Mouse (Mus musculus): ENCODE data around the gene Mbtps1.

Mbtps1 gene

GRCm38 (mm10) chr8:119557821-119558602 is 523 bp downstream of the Mbtps1 start:
- DNase-seq, result peak; percentile 90 to 91

DNA sequence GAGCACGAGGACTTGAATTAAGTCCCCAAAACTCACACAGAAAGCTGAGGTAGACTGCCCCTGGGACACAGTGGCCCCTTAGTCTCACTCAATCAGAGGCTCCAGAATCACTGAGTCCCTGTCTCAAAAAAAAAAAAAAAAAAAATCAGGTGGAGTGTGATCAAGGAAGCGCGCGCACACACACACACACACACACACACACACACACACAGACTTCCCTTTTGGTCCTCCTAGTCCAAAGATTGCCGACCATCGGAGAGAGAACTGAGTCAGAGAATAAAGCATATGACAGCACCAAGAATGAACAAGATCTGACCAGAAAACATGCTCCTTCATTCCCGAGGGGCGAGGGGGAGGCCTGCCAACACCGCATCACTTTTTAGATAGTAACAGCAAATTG is 1.4 kb downstream of the Mbtps1 start:
- peak; percentile 24 to 31 for DNase-seq

GRCm38 (mm10) chr8:119555861-119556260 is 2.7 kb downstream of the Mbtps1 start:
- DNase-seq, result no peak

GRCm38 (mm10) chr8:119552967-119553366 is 5.6 kb downstream of the Mbtps1 start:
- DNase-seq, result no peak

DNA sequence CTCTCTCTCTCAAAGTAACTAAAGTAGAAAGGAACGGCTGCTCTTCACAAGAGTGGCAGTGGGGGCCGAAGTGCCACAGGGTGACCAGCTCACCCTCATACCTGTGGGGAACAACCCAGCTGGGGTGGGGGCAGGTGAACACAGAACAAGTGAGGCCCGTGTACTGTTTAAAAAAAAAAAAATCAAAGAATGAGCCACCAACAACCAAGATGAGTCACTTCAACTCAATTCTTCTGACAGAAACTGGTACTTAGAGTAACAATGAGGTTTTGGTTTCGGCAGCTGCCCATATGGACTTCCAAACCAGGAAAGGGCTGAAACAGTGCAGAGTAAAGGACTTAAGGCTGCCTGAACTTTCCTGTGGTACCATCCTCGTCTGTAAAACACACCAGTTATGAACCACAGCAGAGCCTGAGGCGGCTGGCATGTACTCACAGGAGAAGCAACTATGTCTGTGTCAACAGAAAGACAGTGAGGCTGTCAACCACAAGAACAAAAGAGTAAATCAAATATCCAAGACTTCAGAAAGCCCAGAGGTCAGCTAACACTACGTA is 9.9 kb downstream of the Mbtps1 start:
- no peak for DNase-seq

GRCm38 (mm10) chr8:119547019-119547691 is 11.4 kb downstream of the Mbtps1 start:
- DNase-seq, result no peak

DNA sequence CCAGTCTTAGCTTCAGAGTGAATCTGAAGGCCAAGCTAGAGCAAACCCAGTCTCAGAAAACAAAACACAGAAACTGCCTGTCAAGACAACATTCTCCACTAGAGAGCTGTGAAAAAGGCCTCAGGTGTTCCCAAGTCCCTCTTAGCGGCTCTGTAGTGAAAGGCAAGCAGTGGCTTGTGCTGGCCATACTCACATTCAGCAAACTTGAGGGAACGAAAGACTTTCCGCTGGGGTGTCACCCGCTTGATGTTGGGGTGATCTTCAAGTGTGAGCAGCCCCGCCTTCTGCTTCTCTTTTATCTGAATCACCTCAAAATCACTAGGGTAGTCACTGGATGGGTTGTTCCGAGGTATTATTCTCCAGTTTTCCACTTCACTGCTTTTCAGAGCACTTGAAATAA is 12.7 kb downstream of the Mbtps1 start:
- no peak for DNase-seq

DNA sequence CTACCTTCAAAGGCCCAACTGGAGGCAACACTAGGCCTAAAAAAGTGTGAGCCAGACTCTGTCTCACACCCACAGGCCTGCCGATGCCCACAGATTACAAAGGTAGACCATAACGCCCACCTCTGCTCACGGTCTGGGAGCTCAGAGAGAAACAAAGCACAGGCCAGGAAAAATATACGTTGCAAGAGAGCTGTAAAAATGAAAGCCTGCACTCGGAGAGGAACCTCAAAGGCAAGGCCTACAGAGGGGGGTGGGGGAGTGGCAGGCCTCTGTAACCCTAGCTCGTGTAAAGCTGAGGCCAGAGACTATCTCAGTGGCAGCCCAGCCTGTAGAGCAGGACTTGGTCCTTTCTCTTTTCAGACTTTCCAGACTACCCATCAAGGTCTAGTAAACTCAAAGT is 13.4 kb downstream of the Mbtps1 start:
- DNase-seq, result no peak

DNA sequence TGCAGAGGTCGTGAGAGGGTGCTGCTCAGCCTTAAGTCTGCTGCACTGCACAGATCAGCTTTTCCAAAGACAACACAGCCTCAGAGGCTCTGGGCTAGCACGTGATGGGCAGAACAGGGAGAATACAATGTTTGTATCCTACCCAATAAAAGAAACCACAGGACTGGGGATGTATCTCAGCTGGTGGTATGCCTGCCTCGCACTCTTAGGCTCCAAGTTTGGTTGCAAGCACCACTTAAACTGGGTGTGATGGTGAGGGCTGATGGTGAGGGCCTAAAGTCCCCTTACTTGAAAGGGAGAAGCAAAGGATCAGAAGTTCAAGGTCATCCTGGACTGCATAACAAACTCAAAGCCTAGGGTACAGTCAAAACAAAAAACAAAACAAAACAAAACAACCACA is 13.9 kb downstream of the Mbtps1 start:
- no peak for DNase-seq

DNA sequence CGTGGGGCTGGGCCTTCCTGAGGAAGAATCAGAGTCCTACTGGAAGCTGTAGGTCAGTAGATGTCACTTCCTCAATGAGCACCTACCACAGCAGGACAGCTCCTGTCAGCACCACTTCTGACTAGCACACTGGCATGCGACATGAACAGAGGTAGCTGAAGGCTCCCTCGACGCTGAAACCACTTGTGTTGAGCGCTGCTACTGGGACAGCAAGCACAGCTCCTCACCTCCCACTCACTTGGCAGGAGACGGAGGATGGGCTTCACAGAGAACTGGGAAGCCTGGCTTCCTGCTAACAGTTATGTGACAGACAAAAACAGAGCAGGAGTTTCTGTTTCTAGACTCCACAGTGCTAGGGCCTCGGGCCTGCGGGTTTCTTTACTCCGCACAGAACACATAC is 26.6 kb downstream of the Mbtps1 start:
- DNase-seq, result no peak

- no peak for DNase-seq
These were observed 27.1 kb downstream of the Mbtps1 start for GRCm38 (mm10) chr8:119531397-119531796.

DNA sequence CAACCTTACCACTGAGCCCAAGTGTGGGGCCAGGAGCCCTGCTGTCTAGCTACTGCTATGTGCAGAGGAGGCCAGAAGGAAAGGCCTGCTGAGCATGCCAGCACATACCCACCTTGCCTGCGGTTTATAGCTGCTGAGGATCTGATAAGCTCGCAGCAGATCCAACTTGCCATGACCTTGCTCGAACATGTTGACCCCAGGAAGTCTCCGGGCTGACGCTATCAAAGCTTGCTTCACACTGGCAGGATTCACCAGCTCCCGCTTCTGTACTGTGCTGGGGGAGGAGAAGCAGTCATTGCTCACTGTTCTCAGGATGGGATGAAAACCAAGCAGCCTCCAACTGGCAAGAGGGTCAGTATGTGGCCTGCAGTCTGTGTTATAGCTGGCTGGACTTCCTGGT is 27.6 kb downstream of the Mbtps1 start:
- no peak for DNase-seq

- no peak for DNase-seq
These were observed 29.8 kb downstream of the Mbtps1 start for GRCm38 (mm10) chr8:119528762-119529161.

DNA sequence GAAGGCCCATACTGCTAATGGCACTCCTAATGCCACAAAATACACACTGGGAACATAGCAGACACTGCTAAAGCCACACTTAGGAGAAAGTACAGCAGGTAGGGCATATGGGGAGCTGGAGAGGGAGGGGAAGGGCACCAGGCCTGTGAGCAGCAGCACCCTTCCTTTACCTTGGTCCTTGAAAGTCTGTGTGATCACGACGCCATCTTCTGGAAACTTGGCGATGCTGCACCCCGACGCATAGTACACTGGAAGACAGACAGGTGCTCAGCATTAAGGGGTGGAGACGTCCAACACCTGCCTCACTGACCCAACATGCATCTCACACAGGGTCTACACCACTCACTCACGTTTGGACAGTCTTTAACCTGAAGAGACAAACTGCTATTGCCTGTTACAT is 38.4 kb downstream of the Mbtps1 start:
- DNase-seq, result peak; percentile 42 to 52

- DNase-seq, result peak; percentile 48
These were observed 41.9 kb downstream of the Mbtps1 start for GRCm38 (mm10) chr8:119516674-119517073.

DNA sequence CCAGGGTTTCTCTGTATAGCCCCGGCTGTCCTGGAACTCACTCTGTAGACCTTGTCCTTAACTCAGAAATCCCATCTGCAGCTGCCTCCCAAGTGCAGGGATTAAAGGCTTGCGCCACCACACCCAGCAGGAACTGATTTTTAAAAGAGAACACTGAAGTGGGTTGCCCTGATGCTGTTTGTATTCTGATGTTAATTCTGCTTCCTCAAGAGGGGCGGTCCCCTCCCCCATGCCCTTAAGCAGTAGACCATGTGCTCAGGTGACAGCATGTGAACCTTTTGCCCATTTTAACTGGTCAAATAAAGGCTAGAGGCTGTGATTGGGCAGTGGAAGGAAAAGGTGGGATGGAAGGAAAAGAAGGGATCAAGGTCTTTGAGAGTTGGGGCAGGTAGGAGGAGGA is 42.8 kb downstream of the Mbtps1 start:
- no peak for DNase-seq

GRCm38 (mm10) chr8:119514940-119515339 is 43.6 kb downstream of the Mbtps1 start:
- DNase-seq, result no peak

GRCm38 (mm10) chr8:119513405-119513804 is 45.1 kb downstream of the Mbtps1 start:
- peak; percentile 78 to 80 for DNase-seq

- no peak for DNase-seq
These were observed 46.8 kb downstream of the Mbtps1 start for GRCm38 (mm10) chr8:119511722-119512121.

- DNase-seq, result peak; percentile 41 to 54
These were observed 48.1 kb downstream of the Mbtps1 start for GRCm38 (mm10) chr8:119510471-119510870.

DNA sequence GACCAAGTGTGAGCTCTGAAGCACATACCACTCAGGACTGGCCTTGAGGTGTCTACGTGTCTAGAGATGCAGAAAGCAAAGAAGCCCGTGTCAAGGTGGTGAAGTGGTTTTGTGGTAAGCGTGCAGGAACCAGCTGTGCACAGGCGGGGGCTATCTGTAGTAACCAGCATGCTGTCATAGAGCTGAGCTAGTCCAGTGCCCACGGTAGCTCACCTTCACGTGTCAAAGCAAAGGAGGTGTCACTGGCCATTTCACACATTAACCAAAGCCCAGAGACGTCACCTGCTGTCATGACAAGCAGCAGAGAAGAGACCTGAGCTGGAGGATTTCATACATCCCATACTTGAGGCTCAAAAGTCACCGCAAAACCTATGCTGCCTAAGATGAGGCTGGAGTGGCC is 52.4 kb downstream of the Mbtps1 start:
- DNase-seq, result no peak

DNA sequence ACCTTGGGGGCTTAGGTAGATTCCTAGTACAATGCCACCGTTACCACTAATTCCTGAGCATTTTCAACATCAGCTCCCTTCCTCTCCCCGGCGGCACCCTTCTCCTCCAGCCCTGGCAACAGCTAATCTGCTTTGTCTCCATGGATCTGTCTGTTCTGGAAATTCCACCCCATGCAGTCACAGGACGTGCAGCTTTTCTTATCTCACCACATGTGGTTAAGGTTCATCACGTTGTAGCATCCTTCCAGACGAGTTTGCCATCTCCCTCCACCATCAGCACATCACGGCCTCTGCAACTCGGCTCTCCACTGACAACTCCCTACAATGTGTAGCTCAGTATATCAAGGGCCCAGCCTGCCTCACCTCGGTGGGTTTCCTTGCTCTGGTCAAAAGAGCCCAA is 53.0 kb downstream of the Mbtps1 start:
- no peak for DNase-seq

DNA sequence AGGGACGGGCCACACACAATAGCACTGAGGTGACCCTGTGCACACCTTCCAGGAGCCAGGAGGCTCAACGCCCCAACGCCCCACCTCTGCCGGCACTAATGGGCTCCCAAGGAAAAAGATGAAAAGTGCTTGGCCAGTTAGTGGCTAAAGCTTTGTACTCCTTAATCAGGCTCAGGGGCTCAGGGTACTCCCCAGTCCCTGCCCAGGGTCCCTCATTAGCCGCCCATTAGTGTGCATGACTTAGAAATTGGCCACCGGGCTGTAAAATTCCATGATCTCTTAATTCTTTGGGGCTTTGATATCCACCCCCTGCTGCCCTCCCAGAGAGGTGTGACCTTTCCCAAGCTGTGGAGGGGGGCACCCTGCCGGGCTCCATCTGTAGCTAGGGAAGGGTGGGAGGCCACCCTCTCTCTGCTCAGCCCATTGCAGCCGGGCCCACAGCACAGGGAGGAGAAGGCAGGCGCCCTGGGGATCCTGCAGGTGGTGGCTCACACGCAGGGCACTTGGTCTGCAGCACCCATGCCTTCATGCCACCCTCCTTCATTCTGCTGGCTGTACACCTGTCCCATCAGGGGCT is 55.3 kb downstream of the Mbtps1 start:
- DNase-seq, result peak in 1 of 2 experiments; percentile 41

DNA sequence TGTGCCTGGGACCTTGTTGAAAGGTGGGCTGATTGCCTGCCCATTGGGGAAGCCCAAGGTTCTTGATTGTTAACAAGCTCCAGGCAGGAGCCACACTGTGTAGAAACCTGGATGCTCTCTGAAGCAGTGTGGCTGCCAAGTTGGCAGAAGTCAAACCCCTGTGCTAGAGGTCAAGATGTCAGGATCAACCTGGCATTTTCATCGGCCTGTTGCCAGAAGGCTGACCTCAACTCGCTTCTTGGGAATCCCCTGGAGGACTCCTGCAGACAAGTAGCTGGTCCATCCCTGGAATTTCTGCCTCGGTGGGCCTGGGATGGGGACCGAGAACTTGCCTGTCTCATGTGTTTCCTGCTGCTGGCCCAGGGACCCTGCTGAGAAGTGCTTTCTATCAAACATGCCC is 56.4 kb downstream of the Mbtps1 start:
- DNase-seq, result peak; percentile 61 to 67
